Mouse (Mus musculus) stomach, embryonic 14.5 days (tissue): ENCODE measurements around the gene Ppp1r15b. TPM values are rescaled to one million over a fixed set of nuclear protein-coding genes. Genes with fewer than 3 reads are reported as not detected.
A peak's percentile ranks its signal among the peaks of the same experiment; 100 is the strongest.

Source experiments
- ATAC-seq: fragments of 200-750 bp; cut with Nextera tagmentation; 2 replicates; pipeline ENCODE4 v1.8.0; 2017; ENCODE audit warnings: low read depth, moderate TSS enrichment; ENCODE audit not compliant: insufficient number of reproducible peaks, insufficient read depth, low FRiP score
- H3K27ac ChIP-seq: fragments of 300-500 bp; sonication (generic); 2 replicates; pipeline ENCODE4 v1.5.1; 2014; ENCODE audit warnings: mild to moderate bottlenecking, low read length, moderate library complexity, mixed read lengths
- H3K27me3 ChIP-seq: fragments of 300-500 bp; sonication (generic); 2 replicates; pipeline ENCODE4 v1.6.1; 2014; ENCODE audit warnings: low read length, control low read depth, mixed read lengths; ENCODE audit not compliant: control insufficient read depth, insufficient read depth
- H3K36me3 ChIP-seq: fragments of 300-500 bp; sonication (generic); 2 replicates; pipeline ENCODE4 v1.6.1; 2014; ENCODE audit warnings: mild to moderate bottlenecking, control low read depth, low read length, moderate library complexity, mixed read lengths; ENCODE audit not compliant: control insufficient read depth, insufficient read depth
- H3K4me1 ChIP-seq: fragments of 300-500 bp; sonication (generic); 2 replicates; pipeline ENCODE4 v1.6.1; 2014; ENCODE audit warnings: low read length, control low read depth, mixed read lengths; ENCODE audit not compliant: control insufficient read depth, insufficient read depth
- H3K4me2 ChIP-seq: fragments of 300-500 bp; sonication (generic); replicated peaks from 2 replicates; pipeline ENCODE4 v1.6.1; 2014; ENCODE audit warnings: low read depth, low read length, control low read depth
- H3K4me3 ChIP-seq: fragments of 300-500 bp; sonication (generic); 2 replicates; pipeline ENCODE4 v1.5.1; 2014; ENCODE audit warnings: low read depth, low read length, control low read depth
- H3K9ac ChIP-seq: fragments of 300-500 bp; sonication (generic); replicated peaks from 2 replicates; pipeline ENCODE4 v1.6.1; 2014; ENCODE audit warnings: low read depth, mild to moderate bottlenecking, control low read depth, low read length, moderate library complexity, mixed read lengths
- H3K9me3 ChIP-seq: fragments of 300-500 bp; sonication (generic); 2 replicates; pipeline ENCODE4 v1.6.1; 2016; ENCODE audit warnings: low read depth, low read length, control low read depth; ENCODE audit not compliant: control insufficient read depth
- WGBS: fragments of 180-500 bp; shearing (Covaris S2); extraction: QIAGEN DNeasy Blood & Tissue Kit; methylation state at CpG from one replicate; pipeline ENCODE4 v1.1.7; 2014; 5-methylcytosine and 5-hydroxymethylcytosine counted together
- polyA plus RNA-seq: library from polyadenylated mRNA; unstranded; fragments of >200 nt; fragmentation: Nextera tagmentation; extraction: Ambion mirVana; gene quantifications from 2 replicates; pipeline ENCODE4 v1.2.1, GENCODE M21; 2014

Gene Ppp1r15b
- polyA plus RNA-seq, 1 experiment from 2014 or later = 43.2 TPM

- no peak for ATAC-seq
- no peak overlapping the region for H3K4me3 ChIP-seq
- H3K27me3 ChIP-seq = no peaks in the 10 kb centered on the region
- WGBS = 91% methylated on average over 4 of the region's 4 CpGs
- H3K36me3 ChIP-seq = no peaks in the 10 kb centered on the region
- H3K4me1 ChIP-seq = peaks cover 16% of the 10 kb centered on the region
- no peak overlapping the region for H3K9ac ChIP-seq
- no peak overlapping the region for H3K4me2 ChIP-seq
- no peaks in the 10 kb centered on the region for H3K9me3 ChIP-seq
- H3K27ac ChIP-seq = no peak overlapping the region
Measured at GRCm38 (mm10) chr1:133116108-133116507, 14.8 kb upstream of the Ppp1r15b start.

- peak; percentile 53; the same call in 1 of the 2 replicates for ATAC-seq
- WGBS = 91% methylated on average over 5 of the region's 5 CpGs
Measured at GRCm38 (mm10) chr1:133118127-133118526, 12.8 kb upstream of the Ppp1r15b start.

GRCm38 (mm10) chr1:133118844-133119243, 12.1 kb upstream of the Ppp1r15b start:
- WGBS = 68% methylated on average over 3 of the region's 3 CpGs
- no peak overlapping the region for H3K27ac ChIP-seq
- no peak overlapping the region for H3K4me3 ChIP-seq
- H3K9ac ChIP-seq = no peak overlapping the region
- H3K36me3 ChIP-seq = no peaks in the 10 kb centered on the region
- H3K9me3 ChIP-seq = no peaks in the 10 kb centered on the region
- no peaks in the 10 kb centered on the region for H3K27me3 ChIP-seq
- no peak for ATAC-seq
- H3K4me1 ChIP-seq = peaks cover 19% of the 10 kb centered on the region
- H3K4me2 ChIP-seq = no peak overlapping the region

More at GRCm38 (mm10) chr1:133118127-133118526, 12.8 kb upstream of the Ppp1r15b start:
- Histone ChIP-seq H3K27me3 (no peaks in the 10 kb centered on the region), H3K4me3 (no peak overlapping the region), H3K4me2 (no peak overlapping the region), H3K36me3 (no peaks in the 10 kb centered on the region), H3K9me3 (no peaks in the 10 kb centered on the region), H3K27ac (no peak overlapping the region), H3K4me1 (peaks cover 19% of the 10 kb centered on the region), H3K9ac (no peak overlapping the region)

- Histone ChIP-seq H3K9ac (no peak overlapping the region), H3K4me1 (peaks cover 19% of the 10 kb centered on the region), H3K36me3 (no peaks in the 10 kb centered on the region), H3K4me3 (no peak overlapping the region), H3K9me3 (no peaks in the 10 kb centered on the region), H3K4me2 (0 out of 2 replicates have a peak overlapping the region, but pooled peaks have one; percentile 7), H3K27ac (peak overlapping the region; percentile 48; the same call in 1 of the 2 replicates), H3K27me3 (no peaks in the 10 kb centered on the region)
- WGBS = 27% methylated on average over 7 of the region's 7 CpGs
- ATAC-seq = no peak
Measured at GRCm38 (mm10) chr1:133119931-133120712, 10.8 kb upstream of the Ppp1r15b start.

GRCm38 (mm10) chr1:133121246-133121645, 9.7 kb upstream of the Ppp1r15b start:
- H3K27me3 ChIP-seq = no peaks in the 10 kb centered on the region
- WGBS = 54% methylated on average over 6 of the region's 6 CpGs
- no peak overlapping the region for H3K4me3 ChIP-seq
- no peak overlapping the region for H3K4me2 ChIP-seq
- H3K27ac ChIP-seq = no peak overlapping the region
- peaks cover 19% of the 10 kb centered on the region for H3K4me1 ChIP-seq
- H3K36me3 ChIP-seq = no peaks in the 10 kb centered on the region
- H3K9me3 ChIP-seq = no peaks in the 10 kb centered on the region
- no peak overlapping the region for H3K9ac ChIP-seq
- ATAC-seq = no peak

GRCm38 (mm10) chr1:133124137-133124536, 6.8 kb upstream of the Ppp1r15b start:
- H3K4me2 ChIP-seq = no peak overlapping the region
- 73% methylated on average over 6 of the region's 6 CpGs for WGBS
- no peak overlapping the region for H3K4me3 ChIP-seq
- no peaks in the 10 kb centered on the region for H3K36me3 ChIP-seq
- H3K9ac ChIP-seq = no peak overlapping the region
- H3K27me3 ChIP-seq = no peaks in the 10 kb centered on the region
- no peak overlapping the region for H3K27ac ChIP-seq
- peaks cover 17% of the 10 kb centered on the region for H3K4me1 ChIP-seq
- no peaks in the 10 kb centered on the region for H3K9me3 ChIP-seq
- no peak for ATAC-seq

- no peaks in the 10 kb centered on the region for H3K9me3 ChIP-seq
- no peak overlapping the region for H3K9ac ChIP-seq
- H3K36me3 ChIP-seq = no peaks in the 10 kb centered on the region
- H3K4me2 ChIP-seq = no peak overlapping the region
- 85% methylated on average over 9 of the region's 9 CpGs for WGBS
- H3K27ac ChIP-seq = no peak overlapping the region
- no peak for ATAC-seq
- peaks cover 6% of the 10 kb centered on the region for H3K4me1 ChIP-seq
- no peak overlapping the region for H3K4me3 ChIP-seq
- H3K27me3 ChIP-seq = no peaks in the 10 kb centered on the region
Measured at GRCm38 (mm10) chr1:133125640-133126364, 5.1 kb upstream of the Ppp1r15b start.

GRCm38 (mm10) chr1:133126365-133126740, 4.6 kb upstream of the Ppp1r15b start:
- 69% methylated on average over 4 of the region's 4 CpGs for WGBS
- Histone ChIP-seq H3K4me3 (no peak overlapping the region), H3K27ac (no peak overlapping the region), H3K27me3 (no peaks in the 10 kb centered on the region), H3K9ac (no peak overlapping the region), H3K4me1 (peaks cover under 1% of the 10 kb centered on the region; the same call in 1 of the 2 replicates), H3K4me2 (no peak overlapping the region), H3K36me3 (no peaks in the 10 kb centered on the region), H3K9me3 (no peaks in the 10 kb centered on the region)
- no peak for ATAC-seq
